17 mouse cellular contexts compared by ENCODE assay signal in the genomic region with DNA sequence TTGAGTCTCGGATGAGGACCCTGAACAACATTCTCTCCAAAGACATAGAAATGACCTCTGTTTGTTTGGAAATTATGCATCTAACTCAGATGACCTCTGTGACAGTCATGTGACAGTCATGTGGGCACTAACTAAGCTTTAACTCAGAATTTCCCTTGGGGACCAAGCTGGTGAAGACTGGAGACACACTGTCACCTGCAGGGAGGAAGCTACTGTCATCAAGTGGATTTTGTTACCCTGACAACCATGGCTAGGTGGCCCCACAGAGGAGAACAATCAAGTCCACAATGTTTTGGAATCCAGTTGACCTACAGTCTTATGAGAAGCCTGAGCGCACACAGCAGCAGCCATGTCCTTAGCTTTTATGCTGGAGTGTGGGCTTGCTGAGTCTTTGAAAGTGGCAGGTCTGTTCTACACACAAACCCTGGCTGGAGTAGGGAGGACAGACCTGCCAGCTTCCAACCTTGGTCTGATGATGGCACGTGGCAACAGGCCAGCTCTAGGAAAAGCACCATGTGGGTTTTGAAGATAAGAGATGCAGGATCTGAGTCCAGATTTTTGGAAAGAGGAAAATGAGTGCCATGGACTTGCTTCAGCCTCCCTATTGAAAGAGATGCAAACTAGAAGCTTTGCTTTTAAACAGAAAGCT.
DNase-seq lines count a peak whose midpoint lies in the region; ATAC-seq lines count a peak whose summit lies in the region.
"Had no signal": no experiment of that assay in that cellular context is flagged by ENCODE, and none has a peak within 500 bp of the region (broad histone marks: within the 10 kb centered on the region; RNA-seq: fewer than 3 reads in every experiment).

No protein-coding gene starts in this region.

- no peaks in the 10 kb centered on the region for H3K9me3 ChIP-seq in kidney, embryonic 14.5 days (ENCODE audit: control insufficient read depth, low read length)
- H3K9me3 ChIP-seq in limb, embryonic 10.5 days (replicated peaks), result no peaks in the 10 kb centered on the region
- H3K9me3 ChIP-seq: embryonic facial prominence, embryonic 13.5 days; forebrain, embryonic 10.5 days; heart, embryonic 15.5 days; liver, embryonic 15.5 days; midbrain, embryonic 12.5 days had no signal

- H3K9ac ChIP-seq in kidney, embryonic 14.5 days (ENCODE audit: low read depth, low read length), result no peak overlapping the region
- H3K9ac ChIP-seq: embryonic facial prominence, embryonic 13.5 days; heart, embryonic 15.5 days; liver, embryonic 15.5 days; midbrain, embryonic 12.5 days had no signal

- 0 out of 2 replicates have a peak, but pooled peaks have one; percentile 33 for ATAC-seq in kidney, embryonic 14.5 days (ENCODE audit: low FRiP score, low TSS enrichment)

- no peaks in the 10 kb centered on the region for H3K36me3 ChIP-seq in kidney, embryonic 14.5 days (ENCODE audit: control insufficient read depth, insufficient read depth, low read length)
- H3K36me3 ChIP-seq in splenic B cell, adult 2 months (ENCODE audit: control insufficient read depth, insufficient read depth, low read length, poor library complexity, severe bottlenecking), result no peaks in the 10 kb centered on the region
- no peaks in the 10 kb centered on the region for H3K36me3 ChIP-seq in limb, embryonic 10.5 days
- H3K36me3 ChIP-seq: embryonic facial prominence, embryonic 13.5 days; forebrain, embryonic 10.5 days; heart, embryonic 15.5 days; liver, embryonic 15.5 days; midbrain, embryonic 12.5 days had no signal

- no peak overlapping the region for H3K4me3 ChIP-seq in kidney, embryonic 14.5 days (ENCODE audit: low read length)
- H3K4me3 ChIP-seq in limb, embryonic 10.5 days, result no peak overlapping the region
- H3K4me3 ChIP-seq: embryonic facial prominence, embryonic 13.5 days; forebrain, embryonic 10.5 days; heart, embryonic 15.5 days; liver, embryonic 15.5 days; midbrain, embryonic 12.5 days had no signal

- H3K27me3 ChIP-seq in kidney, embryonic 14.5 days (ENCODE audit: control insufficient read depth, insufficient read depth, low read length), result no peaks in the 10 kb centered on the region
- no peaks in the 10 kb centered on the region for H3K27me3 ChIP-seq in splenic B cell, adult 2 months (ENCODE audit: control insufficient read depth, insufficient read depth, low read length, poor library complexity, severe bottlenecking)
- H3K27me3 ChIP-seq in limb, embryonic 10.5 days (ENCODE audit: low read depth, poor library complexity, severe bottlenecking), result no peaks in the 10 kb centered on the region
- H3K27me3 ChIP-seq: liver, embryonic 15.5 days; midbrain, embryonic 12.5 days had no signal

- intact Hi-C loops in left cerebral cortex, postnatal 10 days (cut with DNase I), result no loop called here

- no peak overlapping the region for H3K4me2 ChIP-seq in kidney, embryonic 14.5 days (replicated peaks; ENCODE audit: low read depth, low read length)
- H3K4me2 ChIP-seq: embryonic facial prominence, embryonic 13.5 days; heart, embryonic 15.5 days; liver, embryonic 15.5 days; midbrain, embryonic 12.5 days had no signal

- no peak for DNase-seq in kidney, adult 9 months
- peak; percentile 54 to 55 for DNase-seq in spleen, postnatal 36 days (ENCODE audit: low spot score in 2 of 2)
- no peak for DNase-seq in spleen, postnatal 14 days (ENCODE audit: low spot score in 2 of 2)
- peak; percentile 61 to 64 for DNase-seq in cerebellum, adult 18-20 months
- DNase-seq in splenic B cell, adult 2 months (ENCODE audit: low read depth, low spot score), result peak; percentile 91
- DNase-seq in limb, embryonic 10.5 days (ENCODE audit: low spot score), result no peak
- DNase-seq in left cerebral cortex, postnatal 10 days (ENCODE audit: extremely low spot score in 1 of 2, low spot score in 2 of 2), result no peak
- DNase-seq: lung, postnatal 4 days; thymus, postnatal 14 days had no signal

- no peaks in the 10 kb centered on the region for H3K4me1 ChIP-seq in kidney, embryonic 14.5 days (ENCODE audit: control insufficient read depth, insufficient read depth, low read length)
- peaks cover 14% of the 10 kb centered on the region for H3K4me1 ChIP-seq in limb, embryonic 10.5 days
- H3K4me1 ChIP-seq: embryonic facial prominence, embryonic 13.5 days; liver, embryonic 15.5 days had no signal

- H3K27ac ChIP-seq in kidney, embryonic 14.5 days (ENCODE audit: low read depth, low read length), result no peak overlapping the region
- no peak overlapping the region for H3K27ac ChIP-seq in limb, embryonic 10.5 days
- H3K27ac ChIP-seq: embryonic facial prominence, embryonic 13.5 days; forebrain, embryonic 10.5 days; heart, embryonic 15.5 days; kidney, postnatal 0 days; liver, embryonic 15.5 days; midbrain, embryonic 12.5 days; stomach, postnatal 0 days had no signal

- 86% methylated on average over 3 of the region's 3 CpGs for WGBS in kidney, embryonic 14.5 days
- WGBS in limb, embryonic 10.5 days, result 86% methylated on average over 3 of the region's 3 CpGs

Comparison
In these comparisons a context has a peak if more than half of its experiments do, and no peak if none do; other contexts are left out.
1. DNase-seq: peak in spleen, postnatal 36 days (2 of 2), cerebellum, adult 18-20 months (2 of 2) and splenic B cell, adult 2 months (single experiment); none in kidney, adult 9 months (single experiment), spleen, postnatal 14 days (0 of 2), limb, embryonic 10.5 days (single experiment) and left cerebral cortex, postnatal 10 days (0 of 2).